In the genomic region with DNA sequence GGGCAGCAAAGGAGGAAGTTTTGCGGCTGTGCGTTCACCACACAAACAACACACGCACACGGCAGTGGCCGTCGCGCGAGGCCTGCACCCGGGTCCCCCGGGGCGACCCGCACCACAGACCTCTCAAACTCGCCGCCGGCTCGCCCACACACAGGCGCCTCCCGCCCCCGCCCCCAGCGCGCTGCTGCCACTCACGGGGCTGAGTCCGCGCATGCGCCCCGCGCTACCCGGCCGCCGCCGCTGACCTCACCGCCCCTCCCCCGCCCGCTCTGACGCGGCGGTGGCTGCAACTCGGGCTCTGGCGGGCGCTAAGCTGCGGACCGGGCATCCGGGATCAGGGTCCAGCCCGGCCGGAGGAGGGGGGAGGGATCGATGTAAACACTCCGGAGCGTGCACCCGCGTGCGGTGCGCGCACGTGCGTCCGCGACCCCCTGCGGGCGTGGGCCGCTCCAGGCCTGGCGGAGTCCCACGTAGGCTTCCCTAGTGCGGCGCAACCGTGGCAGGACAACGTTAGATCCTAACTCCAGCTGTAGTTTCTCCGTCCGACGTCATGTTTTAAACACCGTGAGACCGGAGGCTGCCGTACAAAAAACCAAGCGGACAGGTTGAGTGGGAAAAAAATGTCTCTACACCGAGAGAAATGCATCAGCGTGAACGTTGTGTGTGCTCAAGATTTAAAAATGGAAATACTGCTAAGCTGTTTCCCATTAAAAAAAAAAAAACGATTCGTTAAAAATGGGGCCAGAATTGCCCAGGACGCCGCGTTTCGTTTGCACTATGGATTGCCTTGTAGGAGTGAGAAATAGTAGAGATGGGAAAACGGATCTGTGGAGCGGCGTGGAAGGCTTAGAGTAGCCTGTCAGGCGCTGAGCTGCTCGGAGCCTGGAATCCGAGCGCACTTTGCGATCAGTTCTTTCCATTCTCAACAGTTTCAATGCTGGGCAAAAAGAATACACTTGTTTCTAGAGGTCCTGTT, we compare ENCODE assay signal across 8 mouse cellular contexts. TPM values are rescaled to one million over a fixed set of nuclear protein-coding genes. Genes with fewer than 3 reads are reported as not detected.
DNase-seq lines count a peak whose midpoint lies in the region; ATAC-seq and TF ChIP-seq lines count a peak whose summit lies in the region.

No protein-coding gene starts in this region.

- H3K4me3 ChIP-seq in bone marrow macrophage, adult 2 months (ENCODE audit: insufficient read depth, low read length), result peak overlapping the region; percentile 98
- H3K4me3 ChIP-seq in embryonic fibroblast, embryonic 13.5 days (ENCODE audit: insufficient read depth, low read length), result peak overlapping the region; percentile 93
- peak overlapping the region; percentile 96 for H3K4me3 ChIP-seq in heart, embryonic 10.5 days
- H3K4me3 ChIP-seq in kidney, embryonic 16.5 days (ENCODE audit: low read length), result peak overlapping the region; percentile 69
- H3K4me3 ChIP-seq in liver, adult 2 months (ENCODE audit: insufficient read depth, low read depth, low read length), result peak overlapping the region; percentile 97
- peak overlapping the region; percentile 57 for H3K4me3 ChIP-seq in myocyte

- H3K36me3 ChIP-seq in heart, embryonic 10.5 days, result no peaks in the 10 kb centered on the region
- H3K36me3 ChIP-seq in kidney, embryonic 16.5 days (ENCODE audit: insufficient read depth, low read length), result no peaks in the 10 kb centered on the region
- peaks cover 4% of the 10 kb centered on the region; the same call in 1 of the 2 replicates for H3K36me3 ChIP-seq in liver, adult 2 months (ENCODE audit: control insufficient read depth, insufficient read depth, low read length)
- no peaks in the 10 kb centered on the region for H3K36me3 ChIP-seq in myocyte (ENCODE audit: control insufficient read depth, insufficient read depth)
- no peaks in the 10 kb centered on the region for H3K36me3 ChIP-seq in splenic B cell, adult 2 months (ENCODE audit: control insufficient read depth, insufficient read depth, low read length, poor library complexity, severe bottlenecking)

- no peaks in the 10 kb centered on the region for H3K9me3 ChIP-seq in heart, embryonic 10.5 days
- no peaks in the 10 kb centered on the region for H3K9me3 ChIP-seq in kidney, embryonic 16.5 days (ENCODE audit: low read length)

- peak overlapping the region; percentile 61 for H3ac ChIP-seq in myocyte (ENCODE audit: control insufficient read depth, insufficient read length)

- H3K4me2 ChIP-seq in kidney, embryonic 16.5 days (replicated peaks; ENCODE audit: low read depth, low read length), result peak overlapping the region; percentile 73
- peak overlapping the region; percentile 86 for H3K4me2 ChIP-seq in myocyte (ENCODE audit: low read depth)

- TF ChIP-seq POLR2A in bone marrow macrophage, adult 2 months (IDR thresholded peaks at IDR 0.05; ENCODE audit: borderline replicate concordance, low read depth, low read length), result no peak
- peak; percentile 55 for TF ChIP-seq POLR2A in embryonic fibroblast, embryonic 13.5 days (IDR thresholded peaks at IDR 0.05; ENCODE audit: low read depth, low read length)
- TF ChIP-seq POLR2A in liver, adult 2 months (IDR thresholded peaks at IDR 0.05; ENCODE audit: extremely low read depth, insufficient read depth, low read length), result peak; percentile 70
- no peak for TF ChIP-seq POLR2A in myocyte (IDR thresholded peaks at IDR 0.05; ENCODE audit: insufficient read length, low read depth)

- no peak for TF ChIP-seq CTCF in bone marrow macrophage, adult 2 months (IDR thresholded peaks at IDR 0.05; ENCODE audit: low read depth, low read length)
- TF ChIP-seq CTCF in embryonic fibroblast, embryonic 13.5 days (IDR thresholded peaks at IDR 0.05; ENCODE audit: borderline replicate concordance, insufficient read depth, low read length), result no peak
- TF ChIP-seq CTCF in liver, adult 2 months (IDR thresholded peaks at IDR 0.05; ENCODE audit: low read depth, low read length), result no peak

- under 1% methylated on average over 90 of the region's 90 CpGs for WGBS in heart, embryonic 10.5 days
- WGBS in kidney, embryonic 16.5 days, result under 1% methylated on average over 71 of the region's 90 CpGs
- under 1% methylated on average over 88 of the region's 90 CpGs for WGBS in liver, adult 2 months

- H3K79me2 ChIP-seq in liver, adult 2 months (ENCODE audit: control insufficient read depth, insufficient read depth, low read length), result peaks cover 5% of the 10 kb centered on the region; the same call in 1 of the 2 replicates
- H3K79me2 ChIP-seq in myocyte (ENCODE audit: control insufficient read depth, insufficient read depth), result peaks cover 30% of the 10 kb centered on the region

- peak overlapping the region; percentile 95 for H3K27ac ChIP-seq in bone marrow macrophage, adult 2 months (ENCODE audit: insufficient read depth, low read depth, low read length)
- peak overlapping the region; percentile 97 for H3K27ac ChIP-seq in embryonic fibroblast, embryonic 13.5 days (ENCODE audit: insufficient read depth, low read length)
- peak overlapping the region; percentile 96 for H3K27ac ChIP-seq in heart, embryonic 10.5 days
- peak overlapping the region; percentile 99 for H3K27ac ChIP-seq in kidney, embryonic 16.5 days (ENCODE audit: low read length)
- peak overlapping the region; percentile 98 for H3K27ac ChIP-seq in liver, adult 2 months (replicated peaks; ENCODE audit: insufficient read depth, low read depth, low read length)

- H3K4me1 ChIP-seq in bone marrow macrophage, adult 2 months (ENCODE audit: control insufficient read depth, insufficient read depth, low read length), result peaks cover 8% of the 10 kb centered on the region
- H3K4me1 ChIP-seq in embryonic fibroblast, embryonic 13.5 days (ENCODE audit: control insufficient read depth, insufficient read depth, low read length), result peaks cover 2% of the 10 kb centered on the region; the same call in 1 of the 2 replicates
- peaks cover 7% of the 10 kb centered on the region for H3K4me1 ChIP-seq in heart, embryonic 10.5 days
- peaks cover 14% of the 10 kb centered on the region for H3K4me1 ChIP-seq in kidney, embryonic 16.5 days (ENCODE audit: insufficient read depth, low read length)
- peaks cover 6% of the 10 kb centered on the region; the same call in 1 of the 2 replicates for H3K4me1 ChIP-seq in liver, adult 2 months (ENCODE audit: control insufficient read depth, insufficient read depth, low read length)

- ATAC-seq in kidney, embryonic 16.5 days (ENCODE audit: low FRiP score, low TSS enrichment), result peak; percentile 87

- H3K9ac ChIP-seq in kidney, embryonic 16.5 days (replicated peaks; ENCODE audit: low read length), result peak overlapping the region; percentile 89
- H3K9ac ChIP-seq in liver, adult 2 months (ENCODE audit: low read depth, low read length), result peak overlapping the region; percentile 98

- no peaks in the 10 kb centered on the region for H3K27me3 ChIP-seq in heart, embryonic 10.5 days (ENCODE audit: insufficient read depth, poor library complexity, severe bottlenecking)
- no peaks in the 10 kb centered on the region for H3K27me3 ChIP-seq in kidney, embryonic 16.5 days (ENCODE audit: insufficient read depth, low read length)
- H3K27me3 ChIP-seq in liver, adult 2 months (ENCODE audit: control insufficient read depth, insufficient read depth, low read length), result no peaks in the 10 kb centered on the region
- no peaks in the 10 kb centered on the region for H3K27me3 ChIP-seq in myocyte (ENCODE audit: control insufficient read depth, insufficient read depth, insufficient read length)
- no peaks in the 10 kb centered on the region; the same call in 1 of the 2 replicates for H3K27me3 ChIP-seq in splenic B cell, adult 2 months (ENCODE audit: control insufficient read depth, insufficient read depth, low read length, poor library complexity, severe bottlenecking)

- DNase-seq in A20 (ENCODE audit: low read depth, low spot score), result peak; percentile 97
- DNase-seq in heart, embryonic 10.5 days (ENCODE audit: low spot score), result peak; percentile 97
- peak; percentile 74 for DNase-seq in liver, adult 2 months (ENCODE audit: extremely low read depth, low read depth, low spot score)
- DNase-seq in splenic B cell, adult 2 months (ENCODE audit: low read depth, low spot score), result peak; percentile 98

TF ChIP-seq in myocyte, 11 proteins besides CTCF, POLR2A, EP300 and RAD21 (continues in another document):
- TF ChIP-seq MAX (IDR thresholded peaks at IDR 0.05; ENCODE audit: low read depth) (peak; percentile 23), SRF (IDR thresholded peaks at IDR 0.05; ENCODE audit: control insufficient read depth, insufficient read length, low read depth) (no peak), TCF3 (IDR thresholded peaks at IDR 0.05; ENCODE audit: insufficient read length, low read depth) (no peak), POLR2AphosphoS2 (IDR thresholded peaks at IDR 0.05; ENCODE audit: insufficient read length, low read depth) (no peak), TCF12 (IDR thresholded peaks at IDR 0.05; ENCODE audit: insufficient read depth, poor library complexity, severe bottlenecking) (no peak), USF1 (IDR thresholded peaks at IDR 0.05; ENCODE audit: low read depth) (no peak), REST (IDR thresholded peaks at IDR 0.05; ENCODE audit: insufficient read depth, insufficient read length) (no peak), MYOD1 (IDR thresholded peaks at IDR 0.05; ENCODE audit: control insufficient read depth in 1 of 3, insufficient read length in 2 of 3, low read depth in 2 of 3) (peak in 1 of 3 experiments; percentile 43), CEBPB (IDR thresholded peaks at IDR 0.05; ENCODE audit: insufficient read depth, poor library complexity, severe bottlenecking) (no peak), E2F4 (IDR thresholded peaks at IDR 0.05; ENCODE audit: insufficient read depth) (no peak)

RNA-seq across cellular contexts. Expression of gene Kmt2c, which starts 1.1 kb away (rescaled TPM):
- polyA plus RNA-seq in bone marrow macrophage, adult 2 months (2012; ENCODE audit: insufficient read depth, insufficient read length, missing spikeins), result 35.3 and 38.9 TPM in 2 replicates
- polyA plus RNA-seq in embryonic fibroblast, embryonic 13.5 days (2011; ENCODE audit: insufficient read length, low read depth, missing spikeins), result 21.2 and 28.6 TPM in 2 replicates
- 8.5 and 10.5 TPM in 2 replicates for polyA plus RNA-seq in heart, embryonic 10.5 days (2016; fragmentation: Nextera tagmentation; extraction: Ambion mirVana)
- polyA plus RNA-seq in kidney, embryonic 16.5 days (2015; fragmentation: Nextera tagmentation; extraction: Ambion mirVana), result 10.0 and 13.0 TPM in 2 replicates
- total RNA-seq in liver, adult 2 months (2014; rRNA removed), result 20.1 and 23.4 TPM in 2 replicates
- polyA plus RNA-seq in liver, adult 2 months (2012; rRNA removed), result 4.4 and 5.1 TPM in 2 replicates
- 4.1 TPM for polyA plus RNA-seq in myocyte (2012; fragmentation: generic; extraction: Trizol)

RNA-seq across cellular contexts. Expression of gene Cct8l1, which starts 16.2 kb away (rescaled TPM):
- polyA plus RNA-seq in bone marrow macrophage, adult 2 months (2012; ENCODE audit: insufficient read depth, insufficient read length, missing spikeins), result not detected in 2 replicates
- not detected in 2 replicates for polyA plus RNA-seq in embryonic fibroblast, embryonic 13.5 days (2011; ENCODE audit: insufficient read length, low read depth, missing spikeins)
- 0.14 TPM in 1 of 2 replicates, not detected in the other for polyA plus RNA-seq in heart, embryonic 10.5 days (2016; fragmentation: Nextera tagmentation; extraction: Ambion mirVana)
- not detected in 2 replicates for polyA plus RNA-seq in kidney, embryonic 16.5 days (2015; fragmentation: Nextera tagmentation; extraction: Ambion mirVana)
- not detected in 2 replicates for total RNA-seq in liver, adult 2 months (2014; rRNA removed)
- polyA plus RNA-seq in liver, adult 2 months (2012; rRNA removed), result not detected in 2 replicates
- polyA plus RNA-seq in myocyte (2012; fragmentation: generic; extraction: Trizol), result not detected

Comparison
In these comparisons a context has a peak if more than half of its experiments do, and no peak if none do; other contexts are left out.
1. Peak in every context shown above with its lines: DNase-seq, ATAC-seq, H3K4me3 ChIP-seq and H3K27ac ChIP-seq.
2. POLR2A ChIP-seq: peak in embryonic fibroblast, embryonic 13.5 days (single experiment) and liver, adult 2 months (single experiment); none in bone marrow macrophage, adult 2 months (single experiment) and myocyte (single experiment).